Mouse (Mus musculus) cortical plate, adult 2 months (tissue): ENCODE measurements around the gene Cngb1. TPM values are rescaled to one million over a fixed set of nuclear protein-coding genes. Genes with fewer than 3 reads are reported as not detected.

Source experiments
- H3K27ac ChIP-seq: fragments of 200-500 bp; 2 replicates; pipeline ENCODE4 v1.5.1; 2012; ENCODE audit warnings: low read length, control low read depth, inconsistent platforms; ENCODE audit not compliant: insufficient read depth
- H3K4me1 ChIP-seq: fragments of 200-500 bp; 2 replicates; pipeline ENCODE4 v1.6.1; 2011; ENCODE audit warnings: low read length; ENCODE audit not compliant: control insufficient read depth, insufficient read depth
- H3K4me3 ChIP-seq: fragments of 200-500 bp; 2 replicates; pipeline ENCODE4 v1.5.1; 2011; ENCODE audit warnings: mild to moderate bottlenecking, low read length, control low read depth; ENCODE audit not compliant: insufficient read depth
- CTCF ChIP-seq: fragments of 200-500 bp; IDR thresholded peaks from 2 replicates; pipeline ENCODE4 v1.5.1; 2011; ENCODE audit warnings: mild to moderate bottlenecking, control low read depth, low read length; ENCODE audit not compliant: insufficient read depth; ENCODE audit errors: extremely low read depth
- POLR2A ChIP-seq: fragments of 200-500 bp; IDR thresholded peaks from 2 replicates; pipeline ENCODE4 v1.6.1; 2011; ENCODE audit warnings: mild to moderate bottlenecking, low read length, control low read depth; ENCODE audit not compliant: insufficient read depth; ENCODE audit errors: extremely low read depth
- polyA plus RNA-seq: library from polyadenylated mRNA; depleted of rRNA; stranded (reverse); fragments of >200 nt; gene quantifications from 2 replicates; pipeline ENCODE4 v1.2.3, GENCODE M21; 2012; rRNA removed

Cngb1 gene
- 0.06 and 0.23 TPM in 2 replicates for polyA plus RNA-seq

DNA sequence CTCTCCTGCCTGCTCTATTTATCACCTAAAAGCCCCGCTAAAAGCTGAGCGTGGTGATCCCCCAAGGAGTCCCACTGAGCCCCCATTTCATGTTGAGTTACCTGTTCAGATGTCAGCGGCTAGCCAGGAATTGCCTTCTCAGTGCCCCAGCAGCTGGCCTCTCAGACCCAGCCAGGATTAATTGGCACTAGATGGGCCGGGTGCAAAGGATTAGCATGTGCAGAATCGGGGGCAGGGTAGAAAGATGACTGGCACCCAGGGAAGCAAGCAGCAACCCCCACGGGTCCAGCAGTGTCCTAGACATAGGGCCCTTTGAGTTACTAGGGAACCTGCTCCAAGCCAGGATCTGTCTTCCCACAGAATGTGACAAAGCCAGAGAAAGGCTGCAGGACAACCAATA is at the start of gene Cngb1:
Gene Cngb1, minus strand, starts transcription at position 155 of the 400 bp plus-strand sequence.
- Histone ChIP-seq H3K4me1 (no peaks in the 10 kb centered on the region; the same call in 1 of the 2 replicates), H3K4me3 (no peak within 1 kb of the TSS), H3K27ac (no peak within 1 kb of the TSS)
- TF ChIP-seq CTCF = no peak
- no peak for TF ChIP-seq POLR2A

DNA sequence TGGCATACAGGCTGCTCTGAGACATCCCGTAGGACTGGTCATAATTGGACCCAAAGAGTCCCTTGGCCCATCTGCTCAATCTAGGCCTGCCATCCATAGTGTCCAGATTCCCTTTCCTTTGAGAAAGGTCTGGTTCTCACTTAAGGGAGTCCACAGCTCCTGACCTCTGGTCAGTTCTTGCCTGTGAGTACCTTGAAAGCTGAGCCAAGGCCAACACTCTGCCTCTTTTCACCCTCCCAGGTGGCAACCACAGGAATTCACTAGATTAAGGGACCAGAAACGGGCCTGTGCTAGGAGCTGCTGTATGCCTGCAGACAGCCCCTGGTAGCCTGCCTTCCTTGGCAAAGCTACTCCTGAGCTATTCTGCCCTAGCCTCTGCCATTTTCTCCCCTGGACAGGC is 48.2 kb upstream of the Cngb1 start:
- H3K4me1 ChIP-seq = peaks cover 1% of the 10 kb centered on the region; the same call in 1 of the 2 replicates
- H3K4me3 ChIP-seq = no peak overlapping the region
- TF ChIP-seq POLR2A = no peak
- no peak for TF ChIP-seq CTCF
- no peak overlapping the region for H3K27ac ChIP-seq

DNA sequence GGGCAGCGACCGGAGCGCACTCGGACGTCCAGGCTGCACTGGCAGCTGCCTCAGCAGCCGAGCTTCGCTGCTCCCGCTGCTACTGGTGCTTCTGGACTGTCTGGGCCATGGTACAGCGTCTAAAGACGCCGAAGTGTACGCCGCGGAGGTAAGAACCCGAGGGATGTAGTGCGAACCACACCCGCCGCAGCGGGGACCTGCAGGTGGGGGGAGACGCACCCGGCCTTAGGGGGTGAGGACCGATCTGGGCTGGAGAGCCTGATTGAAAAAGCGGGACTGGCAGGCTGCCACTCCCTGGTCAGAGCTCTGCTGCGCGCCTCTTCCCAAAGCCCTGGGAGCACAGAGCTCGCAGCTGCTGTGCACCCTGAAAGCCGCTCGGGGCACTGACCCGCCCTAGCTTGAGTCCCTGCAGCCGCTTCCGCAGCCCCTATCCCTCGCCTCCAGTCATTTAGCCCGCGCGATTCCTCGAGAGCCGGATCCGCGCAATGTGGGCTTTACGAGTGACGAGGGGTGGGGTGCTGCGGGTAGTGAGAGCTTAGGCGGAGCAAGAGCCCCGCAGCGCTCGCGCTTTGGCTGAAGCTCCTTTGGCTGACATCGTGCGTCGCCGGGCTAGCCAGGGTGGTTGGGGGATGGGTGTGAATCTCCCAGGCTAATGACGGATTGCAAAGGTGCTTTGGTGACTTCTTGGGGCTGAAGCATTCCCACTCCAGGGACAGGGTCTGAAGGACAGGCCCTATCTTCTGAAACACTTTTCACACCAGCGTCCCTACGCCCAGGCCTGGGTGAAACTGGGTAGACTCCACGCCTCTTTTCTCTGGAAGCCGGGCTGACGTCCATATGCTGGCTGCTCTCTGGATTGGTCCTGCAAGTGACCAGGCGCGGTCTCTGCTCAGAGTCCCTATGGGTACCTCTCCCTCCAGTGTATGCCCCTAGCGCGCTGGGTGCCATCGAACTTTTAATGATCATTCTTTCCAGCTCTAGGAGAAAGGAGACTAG is 46.8 kb upstream of the Cngb1 start:
- peak overlapping the region; percentile 46 for H3K4me3 ChIP-seq
- peaks cover 8% of the 10 kb centered on the region for H3K4me1 ChIP-seq
- no peak for TF ChIP-seq CTCF
- no peak for TF ChIP-seq POLR2A
- no peak overlapping the region for H3K27ac ChIP-seq

DNA sequence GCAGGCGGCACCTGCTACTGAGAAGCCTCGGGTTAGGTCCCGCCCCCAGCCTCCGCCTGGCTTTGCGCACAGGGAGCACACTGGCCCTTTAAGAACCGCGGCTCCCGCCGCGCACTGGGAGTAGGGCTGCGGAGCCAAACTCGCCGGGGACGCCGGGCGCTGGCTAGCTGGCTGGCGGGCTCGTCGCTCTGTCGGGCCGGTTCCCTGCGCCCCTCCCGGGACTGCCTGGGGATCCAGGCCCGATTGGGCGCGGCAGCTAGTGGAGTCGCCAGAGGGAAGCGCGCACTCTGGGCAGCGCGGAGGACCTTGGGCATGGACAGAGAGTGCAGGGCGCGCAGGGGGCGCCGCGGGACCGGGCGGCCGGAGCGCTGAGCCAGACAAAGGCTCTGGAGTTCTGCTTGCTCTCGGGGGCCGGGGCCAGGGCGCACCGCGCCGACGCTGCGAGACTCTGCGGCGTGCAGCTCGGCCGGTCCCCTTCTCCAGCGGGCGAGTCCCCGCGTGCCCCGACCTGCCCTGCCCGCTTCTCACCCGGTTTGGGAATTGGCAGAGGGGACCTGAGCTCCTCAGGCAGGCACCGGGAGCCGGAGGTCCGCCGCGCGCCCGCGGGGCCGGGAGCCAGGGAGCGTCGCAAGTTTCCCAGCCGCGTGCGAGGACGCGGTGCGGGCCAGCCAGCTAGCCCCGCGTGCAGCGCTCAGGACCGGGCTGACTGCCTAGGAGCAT is 45.9 kb upstream of the Cngb1 start, which contains the start of gene Mmp15:
Gene Mmp15, plus strand, starts transcription at position 118 of the 720 bp plus-strand sequence.
- Histone ChIP-seq H3K4me3 (peak within 1 kb of the TSS; percentile 46), H3K27ac (no peak within 1 kb of the TSS), H3K4me1 (peaks cover 8% of the 10 kb centered on the region)
- 0 out of 2 replicates have a peak, but pooled peaks have one; percentile 43 for TF ChIP-seq POLR2A
- no peak for TF ChIP-seq CTCF

DNA sequence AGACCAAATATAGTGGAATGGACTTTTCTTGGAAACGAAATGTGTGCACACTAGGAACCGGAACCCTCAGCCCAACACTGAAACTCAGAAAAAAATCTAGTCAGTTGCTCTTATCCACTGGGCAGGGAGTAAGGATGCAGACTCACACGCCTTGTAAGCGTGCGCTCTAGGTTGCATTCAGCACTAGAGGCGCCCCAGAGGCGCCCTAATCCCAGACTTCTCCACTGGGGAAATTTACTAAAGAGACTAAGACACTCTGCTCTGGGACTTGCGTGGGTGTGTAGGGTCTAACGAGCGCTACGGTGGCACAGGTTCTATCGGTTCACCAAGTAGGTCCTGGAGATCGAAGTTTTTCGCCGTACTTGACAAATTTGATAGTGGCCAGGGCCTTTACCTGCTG is 45.1 kb upstream of the Cngb1 start:
- TF ChIP-seq POLR2A (no peak), CTCF (no peak)
- Histone ChIP-seq H3K4me3 (peak overlapping the region; percentile 46; the same call in 1 of the 2 replicates), H3K27ac (no peak overlapping the region), H3K4me1 (peaks cover 8% of the 10 kb centered on the region)

DNA sequence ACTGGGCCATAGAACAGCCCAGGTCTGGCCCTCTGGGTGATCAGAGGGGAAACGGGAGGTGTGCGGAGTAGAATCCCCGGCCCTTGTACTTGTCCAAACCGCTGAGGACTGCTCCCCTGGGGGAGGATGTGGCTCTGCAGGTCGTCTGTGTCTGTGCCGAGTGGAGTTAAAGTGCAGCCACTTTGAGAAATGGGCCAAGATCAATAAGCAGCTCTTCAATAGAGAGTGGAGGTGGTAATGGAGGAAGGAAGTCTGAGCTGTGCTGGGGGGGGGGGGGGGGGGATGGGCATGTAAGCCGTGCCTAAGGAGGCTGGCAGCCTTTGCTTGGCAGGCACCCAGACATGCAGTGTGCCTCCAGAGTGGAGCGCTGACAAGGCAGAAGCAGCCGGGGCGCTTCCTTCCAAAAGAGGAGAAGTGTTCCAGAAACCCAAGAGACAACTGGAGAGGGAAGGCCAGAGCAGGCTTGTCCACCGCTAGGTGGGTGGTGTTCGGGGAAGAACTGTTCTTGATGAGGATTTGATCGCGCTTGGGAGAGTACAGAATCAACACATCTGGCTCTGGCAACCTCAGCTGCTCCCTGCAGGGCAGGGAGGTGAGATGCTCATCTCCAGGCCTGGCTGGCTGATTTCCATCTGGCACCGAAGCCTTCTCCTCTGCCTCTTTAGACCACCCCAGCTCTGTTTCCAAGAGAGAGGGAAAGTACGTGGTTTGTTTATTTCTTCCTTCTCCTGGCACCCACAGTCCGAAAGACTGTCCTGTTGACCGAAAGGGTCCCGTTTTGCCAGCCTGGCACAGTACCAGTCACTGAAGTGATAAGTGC is 42.6 kb upstream of the Cngb1 start:
- TF ChIP-seq POLR2A (no peak), CTCF (0 out of 2 replicates have a peak, but pooled peaks have one; percentile 7)
- H3K27ac ChIP-seq = no peak overlapping the region; the same call in 1 of the 2 replicates
- H3K4me3 ChIP-seq = no peak overlapping the region
- peaks cover 8% of the 10 kb centered on the region for H3K4me1 ChIP-seq

DNA sequence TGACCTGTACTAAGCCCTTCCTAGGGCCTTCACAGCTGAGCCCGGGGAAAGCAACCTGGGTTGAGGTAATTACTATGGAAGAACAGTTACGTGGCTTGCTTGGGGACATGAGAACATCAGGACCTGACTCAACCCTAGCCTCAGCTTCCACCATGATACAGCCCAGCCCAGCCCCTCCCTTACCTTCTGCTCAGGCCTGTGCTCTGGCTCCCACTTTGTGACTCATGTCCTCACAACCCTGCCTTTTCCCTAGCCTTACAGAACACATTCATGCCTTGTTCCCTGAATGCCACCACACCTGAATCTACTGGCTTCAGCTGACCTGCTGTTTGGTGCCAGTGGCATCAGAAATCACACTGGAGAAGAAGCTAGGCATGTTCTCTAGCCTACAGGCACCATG is 42.0 kb upstream of the Cngb1 start:
- Histone ChIP-seq H3K27ac (no peak overlapping the region; the same call in 1 of the 2 replicates), H3K4me1 (peaks cover 8% of the 10 kb centered on the region), H3K4me3 (no peak overlapping the region)
- no peak for TF ChIP-seq CTCF
- TF ChIP-seq POLR2A = no peak

DNA sequence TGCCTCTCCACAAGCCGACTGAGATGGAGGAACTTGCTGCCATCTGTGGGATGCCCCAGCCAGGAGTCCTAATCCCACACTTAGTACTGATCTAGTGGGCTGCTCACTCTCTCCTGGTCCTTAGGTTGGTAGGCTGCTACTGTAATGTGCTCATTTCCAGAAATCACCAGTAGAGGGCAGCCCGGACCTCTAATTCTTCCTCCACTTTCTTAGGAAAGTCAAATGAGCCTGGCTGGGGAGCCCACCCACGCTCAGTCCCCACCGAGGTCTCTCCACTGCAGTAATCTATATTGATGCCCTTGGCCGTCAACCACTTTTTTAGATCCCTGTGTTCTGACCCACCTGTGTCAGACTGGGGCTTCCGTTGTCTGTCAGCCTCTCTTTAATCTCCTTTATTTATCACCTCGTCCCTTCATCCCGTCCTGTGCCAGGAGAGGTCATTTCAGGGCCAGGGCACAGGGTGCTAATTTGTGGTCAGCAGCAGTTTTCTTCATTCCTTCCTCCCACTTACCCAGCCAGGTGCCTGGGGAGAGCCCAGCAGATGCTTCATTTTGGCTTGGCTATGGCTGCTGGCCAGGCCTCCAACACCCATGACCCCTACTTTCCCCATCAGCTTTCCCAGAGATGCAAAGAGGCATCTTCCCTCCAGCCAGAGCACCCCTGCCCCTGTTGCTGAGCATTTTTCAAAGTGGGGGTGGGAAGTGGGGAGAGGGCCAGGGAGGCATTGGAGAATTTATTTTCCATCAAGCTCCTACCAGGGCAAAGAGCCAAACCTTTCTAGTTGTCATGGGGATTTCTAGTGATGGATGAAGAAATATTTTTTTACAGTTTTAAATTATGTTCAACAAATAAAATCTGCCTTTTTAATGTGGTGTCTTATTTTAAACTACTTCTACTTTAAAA is 40.5 kb upstream of the Cngb1 start:
- TF ChIP-seq POLR2A (no peak), CTCF (peak; percentile 65)
- Histone ChIP-seq H3K4me3 (no peak overlapping the region), H3K27ac (no peak overlapping the region), H3K4me1 (peaks cover 8% of the 10 kb centered on the region)
